Mouse (Mus musculus): ENCODE data around the gene Sephs2.

GRCm38 (mm10) chr7:127308887-127309286, 35.0 kb upstream of the Sephs2 start:
- no peak for TF ChIP-seq CTCF (IDR thresholded peaks at IDR 0.05; ENCODE audit: extremely low read depth, insufficient read depth, insufficient read length, insufficient replicate concordance)
- no peak for TF ChIP-seq POLR2A (IDR thresholded peaks at IDR 0.05; ENCODE audit: low read depth, low read length)
